Mouse (Mus musculus): Measurements from ENCODE around the gene Lpp.

- TF ChIP-seq CTCF (IDR thresholded peaks at IDR 0.05; ENCODE audit: low read depth, low read length) = no peak
- no peak for TF ChIP-seq GATA2 (IDR thresholded peaks at IDR 0.05; ENCODE audit: borderline replicate concordance, low read depth, low read length)
- TF ChIP-seq POLR2AphosphoS5 (IDR thresholded peaks at IDR 0.05; ENCODE audit: insufficient replicate concordance, low read depth, low read length) = no peak
- no peak for TF ChIP-seq GATA1 (IDR thresholded peaks at IDR 0.05; ENCODE audit: borderline replicate concordance, low read length)
- TF ChIP-seq TAL1 (conservative IDR thresholded peaks at IDR 0.05; ENCODE audit: low read depth, low read length) = no peak
These were observed 565.4 kb downstream of the Lpp start for GRCm38 (mm10) chr16:24958661-24959060.
